14 mouse cellular contexts compared by ENCODE assay signal in the genomic region with DNA sequence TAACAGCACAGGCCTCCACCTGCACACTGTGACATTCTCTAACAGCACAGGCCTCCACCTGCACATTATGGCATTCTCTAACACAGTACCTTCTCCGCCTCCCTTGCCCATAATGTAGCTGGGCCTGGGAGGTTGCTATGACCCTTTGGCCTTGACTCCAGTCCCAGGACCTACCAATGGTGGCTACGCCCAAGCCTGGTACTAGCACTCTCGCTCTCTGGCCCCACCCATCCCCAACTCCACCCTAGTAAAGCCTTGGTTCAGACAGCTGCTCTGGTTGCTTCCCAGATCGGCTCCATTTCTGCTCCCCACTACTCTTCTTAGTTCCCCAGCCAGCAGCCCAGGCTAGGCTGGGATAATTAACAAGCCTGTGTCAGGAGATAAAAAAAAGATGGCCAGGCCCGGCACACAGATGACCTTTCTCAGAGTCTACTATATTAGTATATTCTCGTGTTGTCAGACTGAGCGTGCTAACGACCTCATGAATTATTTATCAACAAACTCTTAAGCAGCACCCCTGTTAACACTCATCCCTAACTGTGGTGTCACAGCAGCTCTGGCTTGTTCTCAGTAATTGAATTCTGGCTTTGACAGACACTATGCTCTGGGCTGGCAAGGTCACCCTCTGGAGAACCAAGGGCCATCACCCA. TPM values are rescaled to one million over a fixed set of nuclear protein-coding genes. Genes with fewer than 3 reads are reported as not detected.
DNase-seq lines count a peak whose midpoint lies in the region; ATAC-seq and TF ChIP-seq lines count a peak whose summit lies in the region.
"Had no signal": no experiment of that assay in that cellular context is flagged by ENCODE, and none has a peak within 500 bp of the region (broad histone marks: within the 10 kb centered on the region; RNA-seq: fewer than 3 reads in every experiment).

No protein-coding gene starts in this region.

- peak overlapping the region; percentile 29; the same call in 1 of the 2 replicates for H3K4me3 ChIP-seq in E14TG2a.4 (replicated peaks; ENCODE audit: low read length)
- H3K4me3 ChIP-seq in hindbrain, embryonic 10.5 days, result no peak overlapping the region
- no peak overlapping the region for H3K4me3 ChIP-seq in midbrain, embryonic 11.5 days (ENCODE audit: low read depth, low read length)
- H3K4me3 ChIP-seq: embryonic facial prominence, embryonic 15.5 days had no signal

- ATAC-seq in midbrain, embryonic 11.5 days (ENCODE audit: low FRiP score), result peak; percentile 68

- peak; percentile 49 for DNase-seq in MN1 (ENCODE audit: low spot score)
- DNase-seq in hindbrain, embryonic 10.5 days (ENCODE audit: low spot score), result no peak
- no peak for DNase-seq in midbrain, embryonic 11.5 days (ENCODE audit: low spot score, missing footprints)
- no peak for DNase-seq in frontal cortex, postnatal 14 days (ENCODE audit: low spot score in 2 of 2)
- DNase-seq in frontal cortex, postnatal 25 days (ENCODE audit: low spot score in 2 of 2), result no peak
- DNase-seq in left cerebral cortex, postnatal 4 days, result no peak
- DNase-seq in frontal cortex, adult 2 months (ENCODE audit: extremely low spot score in 1 of 2, low spot score in 1 of 2), result no peak
- DNase-seq: adrenal gland, adult 8-10 months; cerebellum, adult 8-10 months; heart, adult 18-20 months; kidney, adult 9 months; lung, postnatal 14 days had no signal

- 59% methylated on average over 8 of the region's 8 CpGs for WGBS in hindbrain, embryonic 10.5 days
- 67% methylated on average over 8 of the region's 8 CpGs for WGBS in midbrain, embryonic 11.5 days

- no peaks in the 10 kb centered on the region for H3K9me3 ChIP-seq in E14TG2a.4 (ENCODE audit: low read length)
- H3K9me3 ChIP-seq in hindbrain, embryonic 10.5 days, result no peaks in the 10 kb centered on the region
- H3K9me3 ChIP-seq in midbrain, embryonic 11.5 days (ENCODE audit: control insufficient read depth, low read length), result no peaks in the 10 kb centered on the region
- H3K9me3 ChIP-seq: embryonic facial prominence, embryonic 15.5 days had no signal

- H3K27ac ChIP-seq in hindbrain, embryonic 10.5 days, result peak overlapping the region; percentile 50; the same call in 1 of the 2 replicates
- H3K27ac ChIP-seq in midbrain, embryonic 11.5 days (ENCODE audit: low read depth, low read length), result 0 out of 2 replicates have a peak overlapping the region, but pooled peaks have one; percentile 40
- H3K27ac ChIP-seq: embryonic facial prominence, embryonic 15.5 days had no signal

- H3K9ac ChIP-seq in midbrain, embryonic 11.5 days (ENCODE audit: low read length), result no peak overlapping the region; the same call in 1 of the 2 replicates
- H3K9ac ChIP-seq: embryonic facial prominence, embryonic 15.5 days had no signal

- no peak for TF ChIP-seq CTCF in E14TG2a.4 (conservative IDR thresholded peaks at IDR 0.05; ENCODE audit: low read length)

- peaks cover 48% of the 10 kb centered on the region for H3K4me1 ChIP-seq in E14TG2a.4 (replicated peaks; ENCODE audit: low read depth, low read length)
- peaks cover 17% of the 10 kb centered on the region for H3K4me1 ChIP-seq in hindbrain, embryonic 10.5 days (replicated peaks)
- H3K4me1 ChIP-seq in midbrain, embryonic 11.5 days (ENCODE audit: control insufficient read depth, insufficient read depth, low read length), result peaks cover 6% of the 10 kb centered on the region
- H3K4me1 ChIP-seq: embryonic facial prominence, embryonic 15.5 days had no signal

- no peak overlapping the region for H3K4me2 ChIP-seq in midbrain, embryonic 11.5 days
- H3K4me2 ChIP-seq: embryonic facial prominence, embryonic 15.5 days had no signal

- H3K36me3 ChIP-seq in E14TG2a.4 (ENCODE audit: insufficient read depth, low read length), result peaks cover 71% of the 10 kb centered on the region
- H3K36me3 ChIP-seq in hindbrain, embryonic 10.5 days, result peaks cover 18% of the 10 kb centered on the region; the same call in 1 of the 2 replicates
- no peaks in the 10 kb centered on the region for H3K36me3 ChIP-seq in midbrain, embryonic 11.5 days (ENCODE audit: control insufficient read depth, insufficient read depth, low read length)

- H3K27me3 ChIP-seq in E14TG2a.4 (ENCODE audit: insufficient read depth, low read length), result no peaks in the 10 kb centered on the region
- no peaks in the 10 kb centered on the region for H3K27me3 ChIP-seq in hindbrain, embryonic 10.5 days (ENCODE audit: insufficient read depth, poor library complexity, severe bottlenecking)
- no peaks in the 10 kb centered on the region for H3K27me3 ChIP-seq in midbrain, embryonic 11.5 days (ENCODE audit: control insufficient read depth, insufficient read depth, low read length)
- H3K27me3 ChIP-seq: embryonic facial prominence, embryonic 15.5 days had no signal

- intact Hi-C loops in left cerebral cortex, postnatal 4 days (cut with DNase I), result no loop called here

RNA-seq across cellular contexts. Expression of gene Fbrsl1, which starts 42.1 kb away (rescaled TPM):
- polyA plus RNA-seq in hindbrain, embryonic 10.5 days (2016; fragmentation: Nextera tagmentation; extraction: Ambion mirVana), result 14.9 and 19.2 TPM in 2 replicates
- polyA plus RNA-seq in midbrain, embryonic 11.5 days (2014; fragmentation: Nextera tagmentation; extraction: Ambion mirVana), result 11.3 and 14.9 TPM in 2 replicates
- 10 to 100 TPM; 68.1 to 72.9 TPM for total RNA-seq in left cerebral cortex, postnatal 4 days (2021)
- 54.9 and 60.8 TPM in 2 replicates for polyA plus RNA-seq in frontal cortex, adult 2 months (2012; rRNA removed)
